Mouse (Mus musculus): ENCODE measurements around the gene Tpbpb. TPM values are rescaled to one million over a fixed set of nuclear protein-coding genes. Genes with fewer than 3 reads are reported as not detected.

Gene Tpbpb
- polyA plus RNA-seq, 1 experiment from 2014 or later = not detected

DNA sequence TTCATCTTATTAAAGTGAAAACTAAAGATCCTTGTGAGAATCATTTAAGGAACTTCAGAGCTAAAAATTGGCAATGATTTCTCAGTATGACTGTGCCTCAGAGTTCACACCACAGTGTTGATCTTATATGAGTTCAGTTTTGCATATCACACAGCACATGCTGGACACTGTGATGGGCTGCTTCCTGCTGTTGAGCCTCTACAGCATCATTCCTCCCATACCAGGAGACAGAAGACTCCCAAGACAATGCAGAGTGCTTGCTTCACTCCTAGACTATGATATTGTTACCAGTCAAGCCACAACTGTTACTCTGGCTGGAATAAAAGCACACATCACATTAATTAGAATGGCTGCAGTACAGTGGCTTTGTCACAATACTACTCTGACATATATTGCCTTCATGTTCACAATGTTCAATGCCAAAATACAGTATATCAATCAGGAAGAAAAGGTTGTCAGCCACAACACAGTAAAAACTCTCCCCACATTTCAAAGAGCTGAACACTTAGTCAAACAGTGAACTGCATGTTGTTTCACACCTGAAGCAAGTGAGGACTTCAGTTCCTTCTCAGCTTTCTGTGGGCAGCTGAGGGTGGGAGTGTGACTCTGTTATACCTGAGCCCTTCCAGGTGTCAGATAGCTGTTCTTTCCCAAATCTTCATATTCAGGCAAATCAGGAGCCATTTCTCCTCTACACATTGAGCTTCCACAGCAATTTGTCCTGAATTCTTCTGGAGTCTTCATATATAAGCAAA is 9.1 kb downstream of the Tpbpb start:
- Histone ChIP-seq H3K36me3 (ENCODE audit: insufficient read depth, low read length) (no peaks in the 10 kb centered on the region), H3K4me2 (replicated peaks; ENCODE audit: low read depth, low read length) (no peak overlapping the region), H3K9ac (replicated peaks; ENCODE audit: low read depth) (no peak overlapping the region), H3K27ac (ENCODE audit: low read length) (no peak overlapping the region), H3K4me1 (ENCODE audit: insufficient read depth, low read depth, low read length) (no peaks in the 10 kb centered on the region), H3K27me3 (replicated peaks; ENCODE audit: insufficient read depth, low read length) (no peaks in the 10 kb centered on the region), H3K4me3 (ENCODE audit: low read depth, low read length) (no peak overlapping the region), H3K9me3 (ENCODE audit: low read length) (no peaks in the 10 kb centered on the region)
- no peak for ATAC-seq
- no peak for DNase-seq (ENCODE audit: low spot score)
- TF ChIP-seq EP300 (IDR thresholded peaks at IDR 0.05) (no peak), CTCF (IDR thresholded peaks at IDR 0.05) (no peak)

DNA sequence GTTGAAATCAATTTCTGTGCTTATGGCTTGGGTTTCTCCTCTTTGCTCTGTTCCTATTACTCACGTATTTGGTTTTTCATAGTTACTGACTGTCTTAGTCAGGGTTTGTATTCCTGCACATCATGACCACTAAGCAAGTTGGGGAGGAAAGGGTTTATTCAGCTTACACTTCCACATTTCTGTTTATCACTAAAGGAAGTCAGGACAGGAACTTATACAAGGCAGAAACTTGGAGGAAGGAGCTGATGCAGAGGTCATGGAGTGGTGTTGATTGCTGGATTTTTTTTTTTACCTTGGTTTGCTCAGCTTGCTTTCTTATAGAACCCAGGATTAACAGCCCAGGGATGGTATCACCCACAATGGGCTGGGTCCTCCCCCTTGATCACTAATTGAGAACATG is 12.4 kb downstream of the Tpbpb start:
- no peak for TF ChIP-seq EP300 (IDR thresholded peaks at IDR 0.05)
- no peak for TF ChIP-seq CTCF (IDR thresholded peaks at IDR 0.05)

DNA sequence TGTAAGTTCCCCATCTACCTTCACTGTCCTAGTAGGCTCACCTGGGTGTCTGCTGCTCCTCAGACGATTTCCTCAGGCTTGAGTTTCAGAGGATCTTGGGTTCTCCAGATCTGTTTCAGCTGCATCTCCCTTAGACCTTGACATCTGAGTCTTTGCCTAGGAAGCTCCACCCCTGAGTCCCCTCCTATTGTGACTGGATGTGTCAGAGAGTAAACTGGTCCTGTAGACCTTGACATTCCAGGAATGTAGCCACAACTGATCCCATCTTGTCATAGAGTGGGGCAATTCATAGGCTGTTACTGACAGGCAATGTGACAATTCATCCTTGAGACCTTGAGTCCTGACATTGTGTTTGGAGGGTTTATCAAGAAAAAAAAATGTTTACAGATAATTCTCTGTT is 40.4 kb downstream of the Tpbpb start, which contains the start of gene 4930486L24Rik:
TSS of gene 4930486L24Rik (minus strand) at position 195 of the 400 bp plus-strand sequence.
- Histone ChIP-seq H3K9ac (replicated peaks; ENCODE audit: low read depth) (no peak within 1 kb of the TSS), H3K27ac (ENCODE audit: low read length) (no peak within 1 kb of the TSS), H3K4me2 (replicated peaks; ENCODE audit: low read depth, low read length) (no peak within 1 kb of the TSS), H3K9me3 (ENCODE audit: low read length) (no peaks in the 10 kb centered on the region), H3K27me3 (replicated peaks; ENCODE audit: insufficient read depth, low read length) (no peaks in the 10 kb centered on the region), H3K36me3 (ENCODE audit: insufficient read depth, low read length) (no peaks in the 10 kb centered on the region), H3K4me3 (ENCODE audit: low read depth, low read length) (no peak within 1 kb of the TSS), H3K4me1 (ENCODE audit: insufficient read depth, low read depth, low read length) (no peaks in the 10 kb centered on the region)
- 54% methylated on average over 1 of the region's 1 CpGs for WGBS
- no peak for TF ChIP-seq CTCF (IDR thresholded peaks at IDR 0.05)
- no peak for TF ChIP-seq EP300 (IDR thresholded peaks at IDR 0.05)
- ATAC-seq = no peak
- no peak for DNase-seq (ENCODE audit: low spot score)

More for the DNA sequence above, 12.4 kb downstream of the Tpbpb start:
- Histone ChIP-seq H3K27ac (ENCODE audit: low read length) (no peak overlapping the region), H3K4me1 (ENCODE audit: insufficient read depth, low read depth, low read length) (no peaks in the 10 kb centered on the region), H3K36me3 (ENCODE audit: insufficient read depth, low read length) (no peaks in the 10 kb centered on the region), H3K9me3 (ENCODE audit: low read length) (no peaks in the 10 kb centered on the region), H3K9ac (replicated peaks; ENCODE audit: low read depth) (no peak overlapping the region), H3K4me2 (replicated peaks; ENCODE audit: low read depth, low read length) (no peak overlapping the region), H3K4me3 (ENCODE audit: low read depth, low read length) (no peak overlapping the region), H3K27me3 (replicated peaks; ENCODE audit: insufficient read depth, low read length) (no peaks in the 10 kb centered on the region)
- 67% methylated on average over 1 of the region's 1 CpGs for WGBS
- DNase-seq (ENCODE audit: low spot score) (no peak), ATAC-seq (no peak)

Other genes with a start within 250 kb of the Tpbpb start
- not detected in 2 replicates for gene BC051665, start 118.5 kb downstream of the Tpbpb start, polyA plus RNA-seq (2015; fragmentation: Nextera tagmentation; extraction: Ambion mirVana)
- gene Ctsll3, start 102.0 kb downstream of the Tpbpb start, polyA plus RNA-seq (2015; fragmentation: Nextera tagmentation; extraction: Ambion mirVana) = not detected in 2 replicates
- 0.32 TPM in 1 of 2 replicates, not detected in the other for gene 4930486L24Rik, start 40.4 kb downstream of the Tpbpb start, polyA plus RNA-seq (2015; fragmentation: Nextera tagmentation; extraction: Ambion mirVana)
- 1.3 and 1.8 TPM in 2 replicates for gene Gm49392, start 8.0 kb downstream of the Tpbpb start, polyA plus RNA-seq (2015; fragmentation: Nextera tagmentation; extraction: Ambion mirVana)
- gene Ctla2b, start 7.4 kb downstream of the Tpbpb start, polyA plus RNA-seq (2015; fragmentation: Nextera tagmentation; extraction: Ambion mirVana) = 12.3 and 13.4 TPM in 2 replicates
- not detected in 2 replicates for gene Gm49393, start 30.7 kb upstream of the Tpbpb start, polyA plus RNA-seq (2015; fragmentation: Nextera tagmentation; extraction: Ambion mirVana)
- 7.5 and 10.6 TPM in 2 replicates for gene Gm49391, start 31.7 kb upstream of the Tpbpb start, polyA plus RNA-seq (2015; fragmentation: Nextera tagmentation; extraction: Ambion mirVana)
- gene Ctla2a, start 31.7 kb upstream of the Tpbpb start, polyA plus RNA-seq (2015; fragmentation: Nextera tagmentation; extraction: Ambion mirVana) = 288 and 434 TPM in 2 replicates
- not detected in 2 replicates for gene Tpbpa, start 37.1 kb upstream of the Tpbpb start, polyA plus RNA-seq (2015; fragmentation: Nextera tagmentation; extraction: Ambion mirVana)
- gene Ctsj, start 101.1 kb upstream of the Tpbpb start, polyA plus RNA-seq (2015; fragmentation: Nextera tagmentation; extraction: Ambion mirVana) = not detected in 2 replicates
- not detected in 2 replicates for gene Ctsq, start 135.8 kb upstream of the Tpbpb start, polyA plus RNA-seq (2015; fragmentation: Nextera tagmentation; extraction: Ambion mirVana)

All from lung, postnatal 0 days (tissue).